Mouse (Mus musculus): ENCODE measurements around the gene Ivns1abp. TPM values are rescaled to one million over a fixed set of nuclear protein-coding genes. Genes with fewer than 3 reads are reported as not detected.
"Not testable (repeated sequence)": the region's sequence is repeated elsewhere in the genome, so short reads cannot be mapped to it uniquely, and the experiment has no call there.

Gene Ivns1abp
- polyA plus RNA-seq, 1 experiment from 2014 or later: 257 TPM

DNA sequence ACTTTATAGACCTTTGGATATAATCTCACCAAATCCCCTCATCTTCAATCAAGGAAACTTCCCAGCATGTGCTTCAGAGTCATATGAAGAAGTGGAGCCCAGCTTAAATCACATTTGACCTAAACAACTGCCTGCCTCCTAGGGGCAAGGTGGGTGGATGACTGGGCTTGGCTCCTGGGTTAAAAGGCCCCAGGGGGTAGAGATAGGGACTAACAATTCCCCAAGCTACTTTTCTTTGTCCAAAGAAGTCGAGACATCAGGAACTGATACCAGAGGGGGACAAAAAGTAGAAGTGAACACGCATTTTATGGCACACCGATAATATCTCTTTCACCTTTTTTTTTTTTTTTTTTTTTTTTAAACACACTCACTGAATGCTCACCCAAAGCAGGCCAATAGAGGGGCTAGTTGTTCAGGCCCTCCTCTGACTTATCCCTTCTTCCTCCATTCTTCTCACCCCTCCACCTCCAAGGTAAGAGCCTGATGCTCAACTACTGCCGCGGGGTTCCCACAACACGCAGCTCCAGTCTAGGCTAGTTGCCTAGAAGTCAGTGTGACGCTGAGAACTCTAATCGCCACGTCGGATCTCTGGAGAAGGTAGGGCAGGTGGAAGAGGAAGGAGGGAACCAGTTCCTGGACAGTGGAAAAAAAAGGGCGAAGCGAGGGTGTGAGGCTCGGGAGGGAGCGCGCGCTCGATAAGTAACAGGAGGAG, 550 bp upstream of the Ivns1abp start:
- Histone ChIP-seq H3K36me3 (replicated peaks) (no peaks in the 10 kb centered on the region), H3K9me3 (no peaks in the 10 kb centered on the region), H3K4me2 (peak overlapping the region; percentile 54), H3K27me3 (replicated peaks) (no peaks in the 10 kb centered on the region), H3K4me3 (peak overlapping the region; percentile 82), H3K9ac (peak overlapping the region; percentile 54), H3K27ac (peak overlapping the region; percentile 95), H3K4me1 (peaks cover 36% of the 10 kb centered on the region)
- no peak for ATAC-seq (replicated peaks)
- WGBS: 1% methylated on average over 17 of the region's 17 CpGs

DNA sequence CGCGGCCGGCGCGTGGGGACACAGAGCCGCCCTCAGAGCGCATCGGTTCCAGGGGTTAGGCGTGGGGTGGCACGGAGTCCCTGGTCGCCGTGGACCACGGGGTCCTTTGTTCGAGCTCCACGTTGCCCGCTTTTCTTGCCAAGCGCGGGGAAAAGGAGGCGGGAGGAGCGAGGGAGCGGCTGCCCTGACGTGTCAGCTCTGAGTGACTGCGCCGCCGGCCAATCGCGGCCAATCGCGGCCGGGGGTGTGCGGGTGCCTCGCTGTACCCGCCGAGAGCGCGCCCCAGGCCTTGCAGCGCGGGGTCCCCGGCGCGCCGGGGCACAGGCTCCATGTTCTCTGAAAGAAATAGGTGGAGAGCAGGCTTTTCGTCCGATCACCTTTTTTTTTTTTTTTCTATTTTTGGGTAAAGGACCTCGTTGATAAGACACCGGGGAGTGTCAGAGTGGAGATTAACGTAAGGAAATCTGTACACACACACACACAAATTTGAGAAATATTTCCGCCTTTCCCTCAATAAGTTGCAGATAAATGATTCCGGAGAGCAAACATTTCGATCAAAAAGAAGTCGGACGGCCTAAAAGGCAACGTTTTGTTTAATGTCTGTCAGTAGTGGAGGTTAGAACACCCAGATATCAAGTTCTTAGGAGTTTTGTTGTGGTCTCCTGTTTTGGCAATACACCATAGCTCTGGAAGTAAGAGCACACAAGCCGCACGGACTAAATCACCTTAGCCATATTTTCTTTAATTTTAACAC, 1.0 kb downstream of the Ivns1abp start:
- WGBS: under 1% methylated on average over 54 of the region's 55 CpGs
- Histone ChIP-seq H3K4me2 (peak overlapping the region; percentile 54), H3K27ac (peak overlapping the region; percentile 95), H3K4me3 (peak overlapping the region; percentile 82), H3K9me3 (no peaks in the 10 kb centered on the region), H3K27me3 (replicated peaks) (no peaks in the 10 kb centered on the region), H3K4me1 (peaks cover 45% of the 10 kb centered on the region), H3K9ac (peak overlapping the region; percentile 90), H3K36me3 (replicated peaks) (no peaks in the 10 kb centered on the region; the same call in 1 of the 2 replicates)
- peak; percentile 88 for ATAC-seq (replicated peaks)

GRCm38 (mm10) chr1:151345863-151346195, 1.6 kb downstream of the Ivns1abp start:
- Histone ChIP-seq H3K4me1 (peaks cover 46% of the 10 kb centered on the region), H3K4me2 (peak overlapping the region; percentile 54)
- no peak for ATAC-seq (replicated peaks)

DNA sequence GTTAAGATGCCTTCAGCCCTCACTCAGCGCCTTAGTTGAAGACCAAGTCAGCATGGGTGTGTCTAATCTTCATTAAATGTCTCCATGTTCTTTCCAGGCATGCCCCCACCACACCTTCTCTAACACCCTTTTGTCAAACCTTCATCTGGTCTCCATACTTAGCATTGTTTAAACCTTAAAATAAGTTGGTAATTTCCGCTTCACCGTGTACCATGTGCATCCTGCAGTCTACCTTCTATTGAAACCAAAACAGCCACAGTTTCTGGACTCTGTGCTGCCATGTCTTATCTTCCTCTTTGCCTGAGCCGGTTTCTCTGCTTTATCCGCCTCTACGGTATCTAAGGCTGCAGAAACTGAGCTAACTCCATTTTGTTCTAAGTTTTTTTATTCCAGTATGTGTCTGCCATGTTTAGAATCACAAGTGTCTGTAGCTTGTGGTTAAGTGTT, 2.4 kb downstream of the Ivns1abp start:
- peak overlapping the region; percentile 90 for H3K9ac ChIP-seq
- no peak for ATAC-seq (replicated peaks)
- no peaks in the 10 kb centered on the region for H3K9me3 ChIP-seq

More at GRCm38 (mm10) chr1:151345863-151346195, 1.6 kb downstream of the Ivns1abp start:
- Histone ChIP-seq H3K27ac (0 out of 2 replicates have a peak overlapping the region, but pooled peaks have one; percentile 95), H3K4me3 (peak overlapping the region; percentile 82), H3K9ac (peak overlapping the region; percentile 90; the same call in 1 of the 2 replicates), H3K27me3 (replicated peaks) (no peaks in the 10 kb centered on the region), H3K9me3 (no peaks in the 10 kb centered on the region), H3K36me3 (replicated peaks) (no peaks in the 10 kb centered on the region; the same call in 1 of the 2 replicates)

DNA sequence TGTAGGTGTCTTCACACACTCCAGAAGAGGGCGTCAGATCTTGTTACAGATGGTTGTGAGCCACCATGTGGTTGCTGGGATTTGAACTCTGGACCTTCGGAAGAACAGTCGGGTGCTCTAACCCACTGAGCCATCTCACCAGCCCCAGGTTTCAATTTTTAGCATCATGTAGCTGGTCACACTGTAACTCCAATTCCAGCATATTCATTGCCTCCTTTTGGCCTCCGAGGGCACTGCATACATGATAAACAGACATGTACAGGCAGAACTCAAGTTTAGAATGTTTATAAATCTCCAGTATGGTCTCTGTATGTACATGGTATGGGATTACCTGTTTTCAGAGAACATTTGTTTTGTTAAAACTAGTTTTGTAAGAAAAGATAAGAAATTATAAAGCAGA, 4.0 kb downstream of the Ivns1abp start:
- H3K4me2 ChIP-seq; H3K9me3 ChIP-seq; H3K4me3 ChIP-seq; H3K27ac ChIP-seq; H3K27me3 ChIP-seq (replicated peaks); H3K9ac ChIP-seq; ATAC-seq (replicated peaks): not testable (repeated sequence)
- 75% methylated on average over 4 of the region's 4 CpGs for WGBS
- H3K4me1 ChIP-seq: peaks cover 38% of the 10 kb centered on the region
- H3K36me3 ChIP-seq (replicated peaks): peaks cover 21% of the 10 kb centered on the region

More for the DNA sequence above, 2.4 kb downstream of the Ivns1abp start:
- H3K4me1 ChIP-seq: peaks cover 46% of the 10 kb centered on the region
- WGBS: 37% methylated on average over 6 of the region's 6 CpGs
- peak overlapping the region; percentile 82 for H3K4me3 ChIP-seq
- H3K27me3 ChIP-seq (replicated peaks): no peaks in the 10 kb centered on the region
- H3K36me3 ChIP-seq (replicated peaks): peaks cover 7% of the 10 kb centered on the region; the same call in 1 of the 2 replicates
- H3K27ac ChIP-seq: no peak overlapping the region
- H3K4me2 ChIP-seq: peak overlapping the region; percentile 54

DNA sequence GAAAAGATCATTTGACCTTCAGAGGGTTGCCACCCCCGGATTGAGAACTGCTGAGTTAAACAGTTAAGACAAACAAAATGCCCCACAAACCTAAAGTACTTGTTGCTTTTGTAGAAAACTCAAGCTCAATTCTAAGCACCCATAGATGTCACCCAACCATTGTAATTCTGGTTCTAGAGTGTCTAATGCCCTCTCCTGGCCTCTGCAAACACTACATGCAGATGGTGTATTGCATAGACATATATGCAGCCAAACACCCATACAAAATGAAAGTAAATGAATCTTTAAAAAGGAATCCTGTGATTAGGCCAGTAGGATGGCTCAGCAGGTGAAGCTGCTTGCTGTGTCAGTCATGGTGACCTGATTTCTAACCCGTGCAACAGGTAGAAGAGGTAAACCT, 8.6 kb downstream of the Ivns1abp start:
- Histone ChIP-seq H3K9me3 (no peaks in the 10 kb centered on the region), H3K4me3 (no peak overlapping the region), H3K4me2 (no peak overlapping the region), H3K9ac (no peak overlapping the region), H3K27me3 (replicated peaks) (no peaks in the 10 kb centered on the region), H3K4me1 (peaks cover 16% of the 10 kb centered on the region), H3K27ac (no peak overlapping the region), H3K36me3 (replicated peaks) (peaks cover 52% of the 10 kb centered on the region)
- no peak for ATAC-seq (replicated peaks)
- WGBS: 86% methylated on average over 2 of the region's 2 CpGs

DNA sequence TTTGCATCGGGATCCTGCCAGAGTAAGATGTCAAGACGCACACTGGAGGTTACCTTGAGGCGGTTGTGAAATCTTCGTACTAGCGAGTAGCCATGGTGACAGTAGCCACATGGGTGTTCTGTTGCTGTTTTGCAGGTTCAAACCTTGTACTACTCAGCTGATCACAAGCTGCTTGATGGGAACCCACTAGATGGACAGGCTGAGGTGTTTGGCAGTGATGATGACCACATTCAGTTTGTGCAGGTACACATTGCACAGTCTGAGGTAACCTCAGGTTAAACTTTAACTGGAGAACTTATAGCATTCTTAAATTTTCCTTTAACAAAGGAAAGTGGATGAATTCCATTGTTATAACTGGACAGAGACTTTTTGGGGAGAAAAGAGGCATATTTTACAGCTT, 11.7 kb downstream of the Ivns1abp start:
- Histone ChIP-seq H3K4me3 (no peak overlapping the region), H3K27ac (no peak overlapping the region), H3K36me3 (replicated peaks) (peaks cover 68% of the 10 kb centered on the region), H3K4me1 (no peaks in the 10 kb centered on the region), H3K27me3 (replicated peaks) (no peaks in the 10 kb centered on the region), H3K9me3 (no peaks in the 10 kb centered on the region), H3K9ac (no peak overlapping the region), H3K4me2 (no peak overlapping the region)
- ATAC-seq (replicated peaks): no peak
- 91% methylated on average over 5 of the region's 5 CpGs for WGBS

DNA sequence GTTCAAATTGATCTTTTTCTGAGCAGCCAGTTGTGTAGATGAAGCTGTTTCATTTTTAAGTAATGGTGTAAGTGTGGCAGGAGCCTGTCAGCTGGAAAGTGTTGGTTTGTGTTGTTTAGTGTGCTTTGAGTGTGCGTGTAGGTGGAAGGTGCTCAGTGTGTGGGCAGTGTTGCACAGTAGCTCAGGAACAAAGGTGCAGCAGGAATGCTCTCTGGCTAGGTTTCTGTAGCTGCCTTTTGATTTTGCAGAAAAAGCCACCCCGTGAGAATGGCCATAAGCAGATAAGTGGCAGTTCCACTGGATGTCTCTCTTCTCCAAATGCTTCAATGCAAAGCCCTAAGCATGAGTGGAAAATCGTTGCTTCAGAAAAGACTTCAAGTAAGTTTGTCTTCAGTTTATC, 15.1 kb downstream of the Ivns1abp start:
- Histone ChIP-seq H3K9ac (no peak overlapping the region), H3K27me3 (replicated peaks) (no peaks in the 10 kb centered on the region), H3K4me3 (no peak overlapping the region), H3K4me1 (no peaks in the 10 kb centered on the region), H3K4me2 (no peak overlapping the region), H3K27ac (no peak overlapping the region), H3K9me3 (no peaks in the 10 kb centered on the region), H3K36me3 (replicated peaks) (peaks cover 64% of the 10 kb centered on the region)
- no peak for ATAC-seq (replicated peaks)
- WGBS: 98% methylated on average over 3 of the region's 3 CpGs

GRCm38 (mm10) chr1:151366944-151367605, 22.8 kb downstream of the Ivns1abp start:
- 88% methylated on average over 8 of the region's 8 CpGs for WGBS
- no peak overlapping the region for H3K4me2 ChIP-seq
- H3K27me3 ChIP-seq (replicated peaks): no peaks in the 10 kb centered on the region
- H3K36me3 ChIP-seq (replicated peaks): peaks cover 47% of the 10 kb centered on the region
- H3K9ac ChIP-seq: no peak overlapping the region
- no peak overlapping the region for H3K4me3 ChIP-seq
- no peak for ATAC-seq (replicated peaks)
- H3K4me1 ChIP-seq: no peaks in the 10 kb centered on the region
- no peak overlapping the region for H3K27ac ChIP-seq
- no peaks in the 10 kb centered on the region for H3K9me3 ChIP-seq

GRCm38 (mm10) chr1:151367721-151368324, 23.5 kb downstream of the Ivns1abp start:
- peaks cover 41% of the 10 kb centered on the region for H3K36me3 ChIP-seq (replicated peaks)
- H3K4me2 ChIP-seq: no peak overlapping the region

GRCm38 (mm10) chr1:151368444-151368843, 24.2 kb downstream of the Ivns1abp start:
- Histone ChIP-seq H3K36me3 (replicated peaks) (peaks cover 36% of the 10 kb centered on the region), H3K9me3 (no peaks in the 10 kb centered on the region), H3K27ac (no peak overlapping the region), H3K4me3 (no peak overlapping the region), H3K4me2 (no peak overlapping the region), H3K4me1 (no peaks in the 10 kb centered on the region), H3K9ac (no peak overlapping the region), H3K27me3 (replicated peaks) (no peaks in the 10 kb centered on the region)
- WGBS: 95% methylated on average over 3 of the region's 3 CpGs
- ATAC-seq (replicated peaks): no peak

More at GRCm38 (mm10) chr1:151367721-151368324, 23.5 kb downstream of the Ivns1abp start:
- Histone ChIP-seq H3K4me3 (no peak overlapping the region), H3K27me3 (replicated peaks) (no peaks in the 10 kb centered on the region), H3K27ac (no peak overlapping the region), H3K9ac (no peak overlapping the region), H3K9me3 (no peaks in the 10 kb centered on the region), H3K4me1 (no peaks in the 10 kb centered on the region)
- 93% methylated on average over 5 of the region's 5 CpGs for WGBS
- ATAC-seq (replicated peaks): no peak

GRCm38 (mm10) chr1:151370573-151370972, 26.3 kb downstream of the Ivns1abp start:
- no peaks in the 10 kb centered on the region for H3K27me3 ChIP-seq (replicated peaks)
- H3K4me2 ChIP-seq: no peak overlapping the region
- no peak overlapping the region for H3K27ac ChIP-seq
- no peaks in the 10 kb centered on the region for H3K4me1 ChIP-seq
- H3K9me3 ChIP-seq: no peaks in the 10 kb centered on the region
- no peak overlapping the region for H3K4me3 ChIP-seq
- no peak for ATAC-seq (replicated peaks)
- peaks cover 20% of the 10 kb centered on the region for H3K36me3 ChIP-seq (replicated peaks)
- no peak overlapping the region for H3K9ac ChIP-seq
- 84% methylated on average over 3 of the region's 3 CpGs for WGBS

Measured in midbrain, embryonic 15.5 days (tissue).